Mouse (Mus musculus) heart, embryonic 11.5 days (tissue): ENCODE data around the gene Gm6793. TPM values are rescaled to one million over a fixed set of nuclear protein-coding genes. Genes with fewer than 3 reads are reported as not detected.

Experiments
- ATAC-seq: fragments of 200-750 bp; cut with Nextera tagmentation; replicated peaks from 2 replicates; pipeline ENCODE4 v1.8.0; 2017; ENCODE audit warnings: moderate library complexity; ENCODE audit not compliant: insufficient number of reproducible peaks, low FRiP score, low TSS enrichment
- H3K27ac ChIP-seq: fragments of 300-500 bp; sonication (generic); 2 replicates; pipeline ENCODE4 v1.5.1; 2014; ENCODE audit warnings: mild to moderate bottlenecking, low read depth, low read length
- H3K27me3 ChIP-seq: fragments of 300-500 bp; sonication (generic); 2 replicates; pipeline ENCODE4 v1.6.1; 2014; ENCODE audit warnings: mild to moderate bottlenecking, low read length, mixed read lengths; ENCODE audit not compliant: control insufficient read depth, insufficient read depth
- H3K36me3 ChIP-seq: fragments of 300-500 bp; sonication (generic); 2 replicates; pipeline ENCODE4 v1.6.1; 2014; ENCODE audit warnings: mild to moderate bottlenecking, low read length, moderate library complexity, mixed read lengths; ENCODE audit not compliant: control insufficient read depth, insufficient read depth
- H3K4me1 ChIP-seq: fragments of 300-500 bp; sonication (generic); 2 replicates; pipeline ENCODE4 v1.6.1; 2014; ENCODE audit warnings: low read length; ENCODE audit not compliant: control insufficient read depth, insufficient read depth
- H3K4me2 ChIP-seq: fragments of 300-500 bp; sonication (generic); 2 replicates; pipeline ENCODE4 v1.6.1; 2014; ENCODE audit warnings: mild to moderate bottlenecking, moderate library complexity
- H3K4me3 ChIP-seq: fragments of 300-500 bp; sonication (generic); 2 replicates; pipeline ENCODE4 v1.5.1; 2014; ENCODE audit warnings: low read depth, low read length
- H3K9ac ChIP-seq: fragments of 300-500 bp; sonication (generic); 2 replicates; pipeline ENCODE4 v1.6.1; 2014; ENCODE audit warnings: mild to moderate bottlenecking, low read depth, low read length, moderate library complexity
- H3K9me3 ChIP-seq: fragments of 300-500 bp; sonication (generic); replicated peaks from 2 replicates; pipeline ENCODE4 v1.6.1; 2016; ENCODE audit warnings: low read length; ENCODE audit not compliant: control insufficient read depth
- WGBS: fragments of 180-500 bp; shearing (Covaris S2); extraction: QIAGEN DNeasy Blood & Tissue Kit; methylation state at CpG from one replicate; pipeline ENCODE4 v1.1.7; 2014; ENCODE audit not compliant: insufficient replicate concordance; 5-methylcytosine and 5-hydroxymethylcytosine counted together
- polyA plus RNA-seq: library from polyadenylated mRNA; unstranded; fragments of >200 nt; fragmentation: Nextera tagmentation; extraction: Ambion mirVana; gene quantifications from 2 replicates; pipeline ENCODE4 v1.2.1, GENCODE M21; 2014

Gene Gm6793
- polyA plus RNA-seq, 1 experiment from 2014 or later: 0.37 TPM

DNA sequence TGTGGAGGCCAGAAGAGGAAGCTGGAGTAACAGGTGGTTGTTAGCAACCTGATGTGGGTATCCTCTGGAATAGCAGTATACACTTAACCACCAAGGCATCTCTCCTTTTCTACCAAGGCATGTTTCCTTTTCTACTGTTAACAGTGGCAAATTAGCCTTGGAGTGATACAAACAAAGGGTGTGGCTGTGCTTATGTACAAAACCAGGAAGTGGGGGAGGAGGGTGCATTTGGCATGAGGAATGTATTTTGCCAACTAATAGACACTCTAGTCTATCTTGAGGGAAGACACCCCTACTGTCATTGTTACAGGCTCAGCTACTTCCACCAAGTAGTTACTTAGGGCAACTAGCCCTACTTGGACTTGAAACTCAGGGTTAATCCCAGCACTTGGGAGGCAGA, 10.1 kb downstream of the Gm6793 start:
- no peaks in the 10 kb centered on the region for H3K4me1 ChIP-seq
- peaks cover 47% of the 10 kb centered on the region for H3K36me3 ChIP-seq
- H3K27ac ChIP-seq: no peak overlapping the region
- H3K9ac ChIP-seq: no peak overlapping the region
- no peak overlapping the region for H3K4me2 ChIP-seq
- no peak overlapping the region for H3K4me3 ChIP-seq
- no peak for ATAC-seq
- H3K9me3 ChIP-seq: no peaks in the 10 kb centered on the region
- H3K27me3 ChIP-seq: no peaks in the 10 kb centered on the region

- H3K4me1 ChIP-seq: peaks cover 6% of the 10 kb centered on the region; the same call in 1 of the 2 replicates
- no peak for ATAC-seq
- H3K9ac ChIP-seq: no peak overlapping the region
- no peaks in the 10 kb centered on the region for H3K9me3 ChIP-seq
- H3K27ac ChIP-seq: no peak overlapping the region
- H3K36me3 ChIP-seq: peaks cover 33% of the 10 kb centered on the region
- H3K27me3 ChIP-seq: no peaks in the 10 kb centered on the region
- H3K4me2 ChIP-seq: no peak overlapping the region
- H3K4me3 ChIP-seq: no peak overlapping the region
- WGBS: 63% methylated on average over 3 of the region's 3 CpGs
Measured at GRCm38 (mm10) chr8:111992703-111993039, 22.2 kb downstream of the Gm6793 start.

- Histone ChIP-seq H3K36me3 (peaks cover 32% of the 10 kb centered on the region), H3K4me3 (peak within 1 kb of the TSS; percentile 68), H3K27me3 (no peaks in the 10 kb centered on the region), H3K9ac (peak within 1 kb of the TSS; percentile 76), H3K9me3 (no peaks in the 10 kb centered on the region), H3K27ac (no peak within 1 kb of the TSS), H3K4me2 (peak within 1 kb of the TSS; percentile 72), H3K4me1 (peaks cover 6% of the 10 kb centered on the region; the same call in 1 of the 2 replicates)
- WGBS: 3% methylated on average over 32 of the region's 33 CpGs
- ATAC-seq: peak; percentile 91
Measured at GRCm38 (mm10) chr8:111992013-111992702, 22.7 kb downstream of the Gm6793 start, which contains the start of gene Adat1. TSS of gene Adat1 (minus strand) at chr8:111992302.

- Histone ChIP-seq H3K27me3 (no peaks in the 10 kb centered on the region), H3K4me2 (peak overlapping the region; percentile 72), H3K4me1 (peaks cover 6% of the 10 kb centered on the region; the same call in 1 of the 2 replicates), H3K36me3 (peaks cover 29% of the 10 kb centered on the region), H3K4me3 (peak overlapping the region; percentile 68), H3K9me3 (no peaks in the 10 kb centered on the region), H3K27ac (no peak overlapping the region), H3K9ac (peak overlapping the region; percentile 76)
- WGBS: 63% methylated on average over 8 of the region's 8 CpGs
- ATAC-seq: no peak
Measured at GRCm38 (mm10) chr8:111991278-111991677, 23.6 kb downstream of the Gm6793 start.

- no peak overlapping the region for H3K27ac ChIP-seq
Measured at GRCm38 (mm10) chr8:111989911-111990310, 24.9 kb downstream of the Gm6793 start.

GRCm38 (mm10) chr8:111984511-111984910, 30.3 kb downstream of the Gm6793 start:
- peak; percentile 57; the same call in 1 of the 2 replicates for ATAC-seq
- peaks cover 20% of the 10 kb centered on the region for H3K36me3 ChIP-seq
- no peak overlapping the region for H3K4me3 ChIP-seq
- no peaks in the 10 kb centered on the region for H3K27me3 ChIP-seq
- WGBS: 53% methylated on average over 10 of the region's 10 CpGs
- no peaks in the 10 kb centered on the region for H3K9me3 ChIP-seq
- H3K27ac ChIP-seq: no peak overlapping the region
- H3K4me2 ChIP-seq: no peak overlapping the region
- H3K9ac ChIP-seq: no peak overlapping the region
- 0 out of 2 replicates have a peak, but pooled peaks cover 4% of the 10 kb centered on the region for H3K4me1 ChIP-seq

More at GRCm38 (mm10) chr8:111989911-111990310, 24.9 kb downstream of the Gm6793 start:
- H3K4me2 ChIP-seq: no peak overlapping the region
- no peak overlapping the region for H3K4me3 ChIP-seq
- 25% methylated on average over 7 of the region's 7 CpGs for WGBS
- H3K27me3 ChIP-seq: no peaks in the 10 kb centered on the region
- ATAC-seq: no peak
- peaks cover 6% of the 10 kb centered on the region; the same call in 1 of the 2 replicates for H3K4me1 ChIP-seq
- H3K9ac ChIP-seq: no peak overlapping the region
- peaks cover 19% of the 10 kb centered on the region for H3K36me3 ChIP-seq
- H3K9me3 ChIP-seq: no peaks in the 10 kb centered on the region

GRCm38 (mm10) chr8:111982116-111982515, 32.7 kb downstream of the Gm6793 start:
- WGBS: 77% methylated on average over 7 of the region's 7 CpGs
- Histone ChIP-seq H3K4me3 (no peak overlapping the region), H3K27me3 (no peaks in the 10 kb centered on the region), H3K9me3 (no peaks in the 10 kb centered on the region), H3K36me3 (peaks cover 15% of the 10 kb centered on the region), H3K9ac (no peak overlapping the region), H3K4me2 (no peak overlapping the region), H3K4me1 (0 out of 2 replicates have a peak, but pooled peaks cover 4% of the 10 kb centered on the region), H3K27ac (no peak overlapping the region)
- no peak for ATAC-seq

DNA sequence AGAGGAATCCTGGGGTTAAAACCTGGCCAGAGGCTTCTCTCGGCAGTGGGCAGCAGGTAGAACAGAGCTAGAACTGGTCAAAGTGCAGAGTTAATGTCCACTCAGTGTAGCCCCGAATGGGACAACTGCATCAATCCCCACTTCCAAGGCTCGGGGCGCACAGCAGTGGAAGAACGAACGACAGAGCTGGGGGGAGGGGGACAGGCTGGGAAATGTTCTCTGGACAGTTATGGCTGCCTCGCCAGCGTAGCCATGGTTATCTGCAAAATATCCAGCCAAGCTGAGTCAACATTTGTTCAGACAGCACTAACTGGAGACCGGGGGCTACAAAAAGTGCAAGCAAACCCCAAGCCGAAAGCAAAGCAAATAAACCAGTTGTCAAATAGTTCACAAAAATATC, 36.7 kb downstream of the Gm6793 start:
- no peak overlapping the region for H3K27ac ChIP-seq
- WGBS: 73% methylated on average over 10 of the region's 10 CpGs
- H3K27me3 ChIP-seq: no peaks in the 10 kb centered on the region
- no peaks in the 10 kb centered on the region for H3K4me1 ChIP-seq
- H3K9ac ChIP-seq: no peak overlapping the region
- no peak overlapping the region for H3K4me3 ChIP-seq
- no peak for ATAC-seq
- H3K4me2 ChIP-seq: no peak overlapping the region
- H3K36me3 ChIP-seq: peaks cover 19% of the 10 kb centered on the region
- no peaks in the 10 kb centered on the region for H3K9me3 ChIP-seq

GRCm38 (mm10) chr8:111976326-111976725, 38.5 kb downstream of the Gm6793 start:
- no peaks in the 10 kb centered on the region for H3K9me3 ChIP-seq
- H3K9ac ChIP-seq: no peak overlapping the region
- H3K27me3 ChIP-seq: no peaks in the 10 kb centered on the region
- peaks cover 13% of the 10 kb centered on the region for H3K36me3 ChIP-seq
- H3K4me1 ChIP-seq: no peaks in the 10 kb centered on the region
- ATAC-seq: no peak
- H3K4me3 ChIP-seq: no peak overlapping the region
- H3K4me2 ChIP-seq: no peak overlapping the region
- no peak overlapping the region for H3K27ac ChIP-seq
- WGBS: 69% methylated on average over 2 of the region's 2 CpGs
